Mouse (Mus musculus): Measurements from ENCODE around the gene Olfr1286.

The Olfr1286 gene

DNA sequence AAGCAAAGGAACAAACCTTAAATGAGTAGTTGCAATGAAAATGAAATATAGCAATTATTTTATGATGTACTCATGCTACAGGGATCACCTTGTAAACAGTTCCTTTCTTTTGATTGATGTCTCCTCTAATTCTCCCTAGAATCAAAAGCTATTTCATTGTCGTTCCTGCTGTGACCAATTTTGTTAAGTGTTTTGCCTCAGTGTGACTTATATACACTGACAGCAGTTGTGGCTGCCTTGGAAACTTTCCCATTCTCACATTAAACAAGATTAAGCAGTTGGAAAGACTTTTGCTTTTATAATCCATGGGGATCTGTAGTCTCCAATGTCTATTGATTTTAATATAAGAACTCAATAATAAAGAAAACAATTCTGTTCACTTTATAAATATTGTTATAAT lies at the start of gene Olfr1286:
Gene Olfr1286 (minus strand): TSS at position 185 of the 400 bp plus-strand sequence.
- no peak for DNase-seq (ENCODE audit: low spot score in 2 of 2)

DNA sequence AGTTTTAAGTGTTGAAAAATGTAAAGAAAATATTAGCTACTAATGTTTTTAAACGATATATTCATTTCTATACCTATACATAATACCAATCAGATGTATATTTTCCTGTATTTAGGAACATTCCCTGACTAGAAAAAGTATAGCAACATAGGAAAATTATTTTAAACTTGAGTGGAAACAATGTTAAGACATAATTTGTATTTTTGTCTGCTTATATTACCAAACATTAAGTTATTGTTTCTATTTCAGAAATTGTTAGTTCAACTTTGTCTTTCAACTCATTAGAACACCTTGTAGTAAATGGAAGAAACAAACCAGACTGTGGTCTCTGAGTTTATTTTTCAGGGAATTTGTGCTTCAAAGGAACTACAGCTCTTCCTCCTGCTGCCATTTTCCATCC lies 25.9 kb upstream of the Olfr1286 start, which contains the start of gene Olfr1287:
Gene Olfr1287 (plus strand): TSS at position 301 of the 400 bp plus-strand sequence.
- DNase-seq (ENCODE audit: low spot score in 2 of 2) = no peak

DNA sequence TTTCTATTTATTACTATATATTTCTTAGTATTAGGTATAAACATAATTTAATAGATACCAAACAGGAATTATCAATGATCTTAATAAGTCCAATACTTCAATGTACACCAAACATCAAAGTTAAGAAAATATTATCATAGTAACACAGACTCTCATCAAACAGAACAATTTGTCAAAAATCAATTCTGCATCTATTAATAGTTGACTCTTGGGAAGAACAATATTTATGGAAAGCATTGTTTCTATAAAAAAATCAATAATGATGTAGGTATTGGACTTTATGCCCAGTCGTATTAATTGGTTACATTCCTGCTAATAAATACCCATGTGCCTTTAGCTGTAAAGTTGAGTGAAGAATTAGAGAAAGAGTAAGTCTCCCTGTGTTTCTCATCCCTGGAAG lies 47.7 kb downstream of the Olfr1286 start, which contains the start of gene Olfr1284:
Gene Olfr1284 (plus strand): TSS at position 301 of the 400 bp plus-strand sequence.
- no peak for DNase-seq (ENCODE audit: low spot score in 2 of 2)

Data from natural killer cell, adult 2 months (primary cell).